Mouse (Mus musculus): Measurements from ENCODE around the gene Ctnna3. TPM values are rescaled to one million over a fixed set of nuclear protein-coding genes. Genes with fewer than 3 reads are reported as not detected.
A peak's percentile ranks its signal among the peaks of the same experiment; 100 is the strongest.
"Not testable (repeated sequence)": the region's sequence is repeated elsewhere in the genome, so short reads cannot be mapped to it uniquely, and the experiment has no call there.

The Ctnna3 gene
- 0.03 and 0.12 TPM in 2 replicates for polyA plus RNA-seq (2015; fragmentation: Nextera tagmentation; extraction: Ambion mirVana)

GRCm38 (mm10) chr10:63429785-63430305 is at the start of gene Ctnna3:
Gene Ctnna3, plus strand, starts transcription at chr10:63430098.
- Histone ChIP-seq H3K4me1 (replicated peaks) (peaks cover 25% of the 10 kb centered on the region), H3K9me3 (replicated peaks) (no peaks in the 10 kb centered on the region), H3K4me2 (peak within 1 kb of the TSS; percentile 85), H3K4me3 (replicated peaks) (peak within 1 kb of the TSS; percentile 86), H3K27me3 (no peaks in the 10 kb centered on the region), H3K9ac (peak within 1 kb of the TSS; percentile 86), H3K27ac (replicated peaks) (peak within 1 kb of the TSS; percentile 83), H3K36me3 (replicated peaks) (no peaks in the 10 kb centered on the region)
- under 1% methylated on average over 55 of the region's 55 CpGs for WGBS (ENCODE audit: insufficient replicate concordance)
- peak; percentile 94 for ATAC-seq (ENCODE audit: insufficient read depth)

- ATAC-seq (ENCODE audit: insufficient read depth): no peak
These were observed 48.2 kb upstream of the Ctnna3 start, which contains the start of gene Sirt1 for GRCm38 (mm10) chr10:63381498-63382280. Gene Sirt1, minus strand, starts transcription at chr10:63381704.

GRCm38 (mm10) chr10:63382372-63383279 is 47.3 kb upstream of the Ctnna3 start, which contains the start of gene Dnajc12:
Gene Dnajc12, plus strand, starts transcription at chr10:63382443.
- H3K9ac ChIP-seq: peak within 1 kb of the TSS; percentile 69
- WGBS (ENCODE audit: insufficient replicate concordance): under 1% methylated on average over 28 of the region's 28 CpGs
- 0 out of 2 replicates have a peak within 1 kb of the TSS, but pooled peaks have one; percentile 29 for H3K27ac ChIP-seq (replicated peaks)

More at GRCm38 (mm10) chr10:63381498-63382280, 48.2 kb upstream of the Ctnna3 start, which contains the start of gene Sirt1:
- peak within 1 kb of the TSS; percentile 67 for H3K4me3 ChIP-seq (replicated peaks)
- 0 out of 2 replicates have a peak within 1 kb of the TSS, but pooled peaks have one; percentile 29 for H3K27ac ChIP-seq (replicated peaks)
- peaks cover 23% of the 10 kb centered on the region for H3K4me1 ChIP-seq (replicated peaks)
- whole genome bisulfite sequencing (ENCODE audit: insufficient replicate concordance): 4% methylated on average over 24 of the region's 24 CpGs
- no peaks in the 10 kb centered on the region for H3K9me3 ChIP-seq (replicated peaks)
- H3K36me3 ChIP-seq (replicated peaks): no peaks in the 10 kb centered on the region
- no peaks in the 10 kb centered on the region for H3K27me3 ChIP-seq
- H3K9ac ChIP-seq: peak within 1 kb of the TSS; percentile 69
- peak within 1 kb of the TSS; percentile 96 for H3K4me2 ChIP-seq

GRCm38 (mm10) chr10:63385897-63386296 is 44.0 kb upstream of the Ctnna3 start:
- Histone ChIP-seq H3K4me3 (replicated peaks) (peak overlapping the region; percentile 67), H3K4me1 (replicated peaks) (peaks cover 20% of the 10 kb centered on the region), H3K27ac (replicated peaks) (peak overlapping the region; percentile 79), H3K4me2 (peak overlapping the region; percentile 80), H3K9ac (peak overlapping the region; percentile 62; the same call in 1 of the 2 replicates)
- H3K27me3 ChIP-seq; H3K9me3 ChIP-seq (replicated peaks); ATAC-seq (ENCODE audit: insufficient read depth); H3K36me3 ChIP-seq (replicated peaks): not testable (repeated sequence)
- 14% methylated on average over 5 of the region's 5 CpGs for WGBS (ENCODE audit: insufficient replicate concordance)

More at GRCm38 (mm10) chr10:63382372-63383279, 47.3 kb upstream of the Ctnna3 start, which contains the start of gene Dnajc12:
- peak within 1 kb of the TSS; percentile 67 for H3K4me3 ChIP-seq (replicated peaks)
- peaks cover 20% of the 10 kb centered on the region for H3K4me1 ChIP-seq (replicated peaks)
- no peaks in the 10 kb centered on the region for H3K9me3 ChIP-seq (replicated peaks)
- peak within 1 kb of the TSS; percentile 96 for H3K4me2 ChIP-seq
- H3K36me3 ChIP-seq (replicated peaks): no peaks in the 10 kb centered on the region
- peak; percentile 82 for ATAC-seq (ENCODE audit: insufficient read depth)
- no peaks in the 10 kb centered on the region for H3K27me3 ChIP-seq

- Histone ChIP-seq H3K36me3 (replicated peaks) (no peaks in the 10 kb centered on the region), H3K4me2 (peak overlapping the region; percentile 80), H3K9ac (peak overlapping the region; percentile 62), H3K4me1 (replicated peaks) (peaks cover 16% of the 10 kb centered on the region), H3K27ac (replicated peaks) (peak overlapping the region; percentile 79), H3K4me3 (replicated peaks) (peak overlapping the region; percentile 67), H3K27me3 (no peaks in the 10 kb centered on the region), H3K9me3 (replicated peaks) (no peaks in the 10 kb centered on the region)
- WGBS (ENCODE audit: insufficient replicate concordance): under 1% methylated on average over 19 of the region's 19 CpGs
- ATAC-seq (ENCODE audit: insufficient read depth): peak; percentile 78
These were observed 43.5 kb upstream of the Ctnna3 start for GRCm38 (mm10) chr10:63386444-63386843.

- ATAC-seq (ENCODE audit: insufficient read depth): no peak
- Histone ChIP-seq H3K27ac (replicated peaks) (peak overlapping the region; percentile 79), H3K27me3 (no peaks in the 10 kb centered on the region), H3K36me3 (replicated peaks) (no peaks in the 10 kb centered on the region), H3K4me2 (peak overlapping the region; percentile 80), H3K9me3 (replicated peaks) (no peaks in the 10 kb centered on the region), H3K9ac (peak overlapping the region; percentile 62), H3K4me3 (replicated peaks) (peak overlapping the region; percentile 67), H3K4me1 (replicated peaks) (peaks cover 10% of the 10 kb centered on the region)
- 2% methylated on average over 10 of the region's 10 CpGs for WGBS (ENCODE audit: insufficient replicate concordance)
These were observed 42.9 kb upstream of the Ctnna3 start for GRCm38 (mm10) chr10:63386991-63387390.

- no peaks in the 10 kb centered on the region for H3K9me3 ChIP-seq (replicated peaks)
- H3K27me3 ChIP-seq: no peaks in the 10 kb centered on the region
- 53% methylated on average over 4 of the region's 4 CpGs for WGBS (ENCODE audit: insufficient replicate concordance)
- no peaks in the 10 kb centered on the region for H3K36me3 ChIP-seq (replicated peaks)
- no peak for ATAC-seq (ENCODE audit: insufficient read depth)
- no peak overlapping the region for H3K4me3 ChIP-seq (replicated peaks)
- H3K4me1 ChIP-seq (replicated peaks): peaks cover 6% of the 10 kb centered on the region; the same call in 1 of the 2 replicates
- no peak overlapping the region for H3K27ac ChIP-seq (replicated peaks)
- H3K4me2 ChIP-seq: no peak overlapping the region
- no peak overlapping the region for H3K9ac ChIP-seq
These were observed 41.0 kb upstream of the Ctnna3 start for GRCm38 (mm10) chr10:63388948-63389347.

- Histone ChIP-seq H3K4me2 (no peak overlapping the region), H3K27ac (replicated peaks) (no peak overlapping the region), H3K9me3 (replicated peaks) (no peaks in the 10 kb centered on the region), H3K27me3 (no peaks in the 10 kb centered on the region), H3K36me3 (replicated peaks) (no peaks in the 10 kb centered on the region), H3K4me1 (replicated peaks) (no peaks in the 10 kb centered on the region), H3K4me3 (replicated peaks) (no peak overlapping the region), H3K9ac (no peak overlapping the region)
- ATAC-seq (ENCODE audit: insufficient read depth): no peak
- 75% methylated on average over 10 of the region's 10 CpGs for WGBS (ENCODE audit: insufficient replicate concordance)
These were observed 32.9 kb upstream of the Ctnna3 start for GRCm38 (mm10) chr10:63396963-63397362.

- no peak overlapping the region for H3K9ac ChIP-seq
- H3K27ac ChIP-seq (replicated peaks): peak overlapping the region; percentile 38
- H3K4me1 ChIP-seq (replicated peaks): peaks cover 5% of the 10 kb centered on the region; the same call in 1 of the 2 replicates
- no peak overlapping the region for H3K4me3 ChIP-seq (replicated peaks)
- 69% methylated on average over 5 of the region's 5 CpGs for WGBS (ENCODE audit: insufficient replicate concordance)
- no peaks in the 10 kb centered on the region for H3K9me3 ChIP-seq (replicated peaks)
- no peaks in the 10 kb centered on the region for H3K27me3 ChIP-seq
- no peak for ATAC-seq (ENCODE audit: insufficient read depth)
- H3K4me2 ChIP-seq: no peak overlapping the region
- H3K36me3 ChIP-seq (replicated peaks): no peaks in the 10 kb centered on the region
These were observed 27.0 kb upstream of the Ctnna3 start for GRCm38 (mm10) chr10:63402731-63403504.

- Histone ChIP-seq H3K4me1 (replicated peaks) (peaks cover 5% of the 10 kb centered on the region; the same call in 1 of the 2 replicates), H3K36me3 (replicated peaks) (no peaks in the 10 kb centered on the region), H3K27ac (replicated peaks) (0 out of 2 replicates have a peak overlapping the region, but pooled peaks have one; percentile 38), H3K4me3 (replicated peaks) (no peak overlapping the region), H3K9me3 (replicated peaks) (no peaks in the 10 kb centered on the region), H3K27me3 (no peaks in the 10 kb centered on the region), H3K9ac (no peak overlapping the region), H3K4me2 (no peak overlapping the region)
- WGBS (ENCODE audit: insufficient replicate concordance): 53% methylated on average over 2 of the region's 2 CpGs
- ATAC-seq (ENCODE audit: insufficient read depth): no peak
These were observed 26.3 kb upstream of the Ctnna3 start for GRCm38 (mm10) chr10:63403636-63404035.

Measured in liver, embryonic 15.5 days (tissue).